Mouse (Mus musculus) bone marrow macrophage, adult 2 months (primary cell): Measurements from ENCODE around the gene Vangl1.

Experiments
- CTCF ChIP-seq: IDR thresholded peaks from 2 replicates; pipeline ENCODE4 v1.5.1; 2012; ENCODE audit warnings: low read depth, mild to moderate bottlenecking, low read length, moderate library complexity
- POLR2A ChIP-seq: IDR thresholded peaks from 2 replicates; pipeline ENCODE4 v1.6.1; 2012; ENCODE audit warnings: mild to moderate bottlenecking, low read depth, low read length, borderline replicate concordance

DNA sequence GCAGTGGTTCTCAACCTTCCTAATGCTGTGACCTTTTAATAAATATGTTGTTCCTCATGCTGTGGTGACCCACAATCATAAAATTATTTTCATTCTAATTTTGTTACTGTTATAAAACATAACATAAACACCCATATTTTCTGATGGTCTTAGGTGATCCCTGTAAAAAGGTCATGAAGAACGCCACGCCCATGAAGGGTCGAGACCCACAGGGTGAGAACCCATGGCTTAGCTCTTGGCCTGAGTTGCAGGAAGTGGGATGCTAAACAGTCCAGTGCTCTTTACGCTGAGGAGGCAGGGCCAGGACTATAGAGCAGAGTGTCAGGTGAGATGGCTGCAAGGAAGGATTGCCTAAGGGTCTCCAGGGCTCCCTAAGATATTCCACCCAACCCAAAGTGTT lies 10.2 kb upstream of the Vangl1 start:
- TF ChIP-seq CTCF (no peak), POLR2A (no peak)
